Mouse (Mus musculus) layer of hippocampus, adult 11-12 months (tissue): ENCODE results near the gene Olfr801.

ENCODE experiments used
- DNase-seq: peaks from one replicate; pipeline ENCODE4 v3.0.0; 2022; ENCODE audit warnings: low spot score

Gene Olfr801

GRCm38 (mm10) chr10:129673765-129674164 lies at the start of gene Olfr801:
Olfr801 (minus strand) TSS chr10:129673865.
- no peak for DNase-seq

GRCm38 (mm10) chr10:129702910-129703309 lies 29.2 kb upstream of the Olfr801 start, which contains the start of gene Olfr804:
Olfr804 (plus strand) TSS chr10:129703210.
- DNase-seq, result no peak

GRCm38 (mm10) chr10:129694186-129694585 lies 20.5 kb upstream of the Olfr801 start, which contains the start of gene Olfr803:
Olfr803 (minus strand) TSS chr10:129694286.
- no peak for DNase-seq

DNA sequence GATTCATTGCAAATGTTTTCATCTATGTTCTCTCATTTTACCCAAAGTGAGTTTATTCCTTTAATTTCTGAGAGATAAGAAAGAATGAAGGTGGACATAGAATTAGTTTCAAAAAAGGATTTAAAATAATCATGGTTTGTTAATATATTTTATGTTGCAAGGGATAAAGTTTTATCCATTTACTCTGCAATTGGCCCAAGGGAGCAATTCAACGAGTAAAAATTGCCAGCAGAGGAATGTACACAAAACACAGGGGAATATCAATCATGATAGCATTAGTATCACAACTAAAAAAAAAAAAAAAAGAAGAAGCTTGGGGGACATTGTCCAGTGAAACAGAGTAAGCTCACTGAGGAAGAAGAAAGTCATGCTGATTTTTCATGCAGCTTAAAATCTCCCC lies 14.4 kb upstream of the Olfr801 start, which contains the start of gene Olfr802:
Gene Olfr802 (minus strand): TSS at position 101 of the 400 bp plus-strand sequence.
- no peak for DNase-seq

DNA sequence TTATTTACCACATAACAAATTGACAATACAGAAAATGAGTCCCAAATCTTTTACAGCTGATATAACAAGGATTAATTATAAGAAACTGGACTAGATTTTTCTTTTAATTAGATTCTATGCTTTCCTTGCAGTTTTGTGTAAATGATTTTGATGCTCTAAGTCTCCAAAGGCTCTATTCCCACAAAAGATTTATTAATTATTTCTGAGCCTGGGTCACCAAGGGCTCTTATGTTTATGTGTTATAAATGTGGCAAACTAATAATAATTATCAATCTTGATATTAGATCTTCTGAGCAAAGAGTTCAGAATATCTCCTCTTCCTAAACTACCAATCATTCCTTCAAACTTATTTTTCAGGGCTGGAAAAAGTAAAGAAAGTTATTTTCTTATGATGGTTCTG lies 16.3 kb downstream of the Olfr801 start, which contains the start of gene Olfr800:
Gene Olfr800 (plus strand): TSS at position 301 of the 400 bp plus-strand sequence.
- no peak for DNase-seq

DNA sequence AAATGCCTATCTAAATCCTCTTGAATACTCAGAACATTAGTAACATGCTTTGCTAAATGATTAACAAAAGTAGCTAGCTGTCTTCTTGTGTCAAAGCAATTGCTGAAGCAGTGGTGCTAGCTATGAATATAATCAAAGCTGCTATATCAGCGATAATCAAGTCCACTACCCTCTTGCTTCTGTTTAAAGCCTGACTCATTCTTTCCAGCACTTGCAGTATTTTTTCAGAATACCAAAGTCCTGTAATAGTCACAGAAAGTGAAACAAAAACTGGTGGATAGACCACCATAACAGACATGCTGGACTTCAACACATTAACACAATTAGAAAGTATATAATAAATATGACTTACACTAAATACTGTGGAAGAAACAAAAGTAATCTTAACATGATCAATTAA lies 21.9 kb downstream of the Olfr801 start:
- DNase-seq, result no peak

GRCm38 (mm10) chr10:129637184-129637583 lies 36.5 kb downstream of the Olfr801 start, which contains the start of gene Olfr799:
Olfr799 (plus strand) TSS chr10:129637484.
- DNase-seq, result no peak

DNA sequence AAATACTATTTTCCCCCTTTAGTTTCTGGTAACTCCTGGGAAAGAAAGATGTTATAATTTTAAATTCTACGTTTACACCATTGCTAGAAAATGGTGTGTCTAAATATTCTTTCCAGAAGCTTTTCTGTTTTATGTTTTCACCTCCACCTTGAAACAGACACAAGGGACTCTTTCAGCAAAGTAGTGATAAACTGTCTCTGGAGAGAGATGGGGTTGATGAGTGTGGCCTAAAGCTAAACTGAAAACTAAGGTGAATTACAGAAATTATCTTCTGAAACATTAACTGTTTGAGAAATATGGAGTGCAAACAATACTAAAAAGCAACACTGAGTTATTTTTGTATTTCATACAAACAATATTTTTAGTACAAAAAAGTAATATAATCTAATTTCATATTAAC lies 45.8 kb downstream of the Olfr801 start, which contains the start of gene Olfr798:
Gene Olfr798 (minus strand): TSS at position 101 of the 400 bp plus-strand sequence.
- DNase-seq, result no peak

GRCm38 (mm10) chr10:129623251-129623650 lies 50.4 kb downstream of the Olfr801 start:
- no peak for DNase-seq

DNA sequence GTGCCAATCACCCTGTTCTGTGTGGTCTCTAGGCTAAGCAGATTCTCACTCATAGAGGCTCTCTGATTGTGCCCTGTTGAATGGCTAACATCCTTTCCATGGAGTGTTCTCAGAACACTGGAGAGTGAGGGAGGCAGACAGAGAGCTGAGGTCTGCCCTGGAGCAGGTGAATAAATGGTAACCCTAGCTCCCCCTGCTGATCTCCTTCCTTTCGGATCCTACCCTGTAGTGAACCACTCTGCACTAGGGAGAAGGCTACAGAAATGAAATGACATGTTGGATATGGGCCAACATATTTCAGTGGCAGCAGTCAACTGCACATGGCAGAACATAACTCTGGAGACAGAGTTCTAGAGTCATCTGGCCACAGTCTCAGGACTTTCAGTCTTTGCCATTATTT lies 51.9 kb downstream of the Olfr801 start:
- no peak for DNase-seq
